Mouse (Mus musculus): Measurements from ENCODE around the gene Optc.

Gene Optc

GRCm38 (mm10) chr1:133882283-133883217, 25.2 kb downstream of the Optc start:
- DNase-seq (ENCODE audit: low spot score) = peak; percentile 53

GRCm38 (mm10) chr1:133881813-133882212, 26.0 kb downstream of the Optc start:
- DNase-seq (ENCODE audit: low spot score) = no peak

GRCm38 (mm10) chr1:133878825-133879423, 28.9 kb downstream of the Optc start:
- no peak for DNase-seq (ENCODE audit: low spot score)

- DNase-seq (ENCODE audit: low spot score) = no peak
Measured at GRCm38 (mm10) chr1:133876936-133877335, 30.9 kb downstream of the Optc start.

- DNase-seq (ENCODE audit: low spot score) = no peak
Measured at GRCm38 (mm10) chr1:133873086-133873813, 34.5 kb downstream of the Optc start.

DNA sequence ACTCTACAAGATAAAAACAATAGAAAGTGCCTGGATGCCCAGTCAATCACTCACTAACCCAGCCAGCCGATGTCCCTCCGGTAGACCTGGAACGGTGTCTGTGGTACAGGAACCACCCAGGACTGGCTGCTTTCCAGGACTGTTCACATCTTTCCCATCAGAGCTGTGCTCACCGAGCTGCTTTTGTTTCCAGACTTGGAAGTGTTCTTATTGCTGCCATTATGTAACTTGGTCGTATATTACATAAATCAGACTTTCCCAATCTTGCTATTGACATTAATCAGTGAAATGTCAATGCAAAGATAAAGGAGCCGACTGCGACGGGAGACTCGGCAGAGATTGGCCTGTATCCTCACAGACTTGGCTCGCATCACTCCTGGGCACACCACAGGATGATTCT, 36.6 kb downstream of the Optc start:
- DNase-seq (ENCODE audit: low spot score) = peak; percentile 67

- no peak for DNase-seq (ENCODE audit: low spot score)
Measured at GRCm38 (mm10) chr1:133869221-133869620, 38.6 kb downstream of the Optc start.

DNA sequence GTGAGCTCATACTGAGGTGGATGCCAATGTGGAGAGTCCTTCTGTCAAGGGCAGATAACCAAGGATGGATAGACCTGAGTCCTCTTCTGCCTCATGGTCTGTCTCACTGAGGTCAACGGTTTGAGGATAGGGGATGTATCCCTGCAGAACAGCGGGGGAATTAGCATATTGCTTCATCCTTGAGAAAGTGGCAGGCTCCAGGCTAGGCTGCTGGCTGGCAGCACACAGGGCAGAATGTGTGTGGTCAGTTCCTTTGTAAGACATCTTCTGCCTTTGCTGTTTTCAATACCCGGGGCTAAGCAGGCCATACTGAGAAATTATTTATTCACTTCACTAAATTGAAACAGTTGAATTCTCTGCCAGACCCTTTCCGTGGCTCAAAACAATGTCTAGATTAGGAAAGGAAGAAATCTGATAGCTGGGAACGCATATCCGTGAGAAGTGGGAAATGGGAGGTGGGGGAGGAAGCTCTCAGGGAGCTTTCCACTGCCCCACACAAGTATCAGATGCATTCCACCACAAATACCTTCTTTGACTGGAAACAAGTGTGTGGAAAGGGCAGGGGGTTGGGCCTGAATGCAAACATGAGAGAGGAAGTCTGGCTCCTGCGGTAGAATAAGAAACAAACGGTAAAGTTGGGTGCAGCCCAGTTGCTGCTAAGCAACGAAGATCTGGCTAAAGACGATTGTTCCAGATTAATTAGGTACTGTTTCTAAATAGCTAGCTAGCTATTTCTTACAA, 44.4 kb downstream of the Optc start:
- DNase-seq (ENCODE audit: low spot score) = no peak

- no peak for DNase-seq (ENCODE audit: low spot score)
Measured at GRCm38 (mm10) chr1:133861028-133861427, 46.8 kb downstream of the Optc start.

DNA sequence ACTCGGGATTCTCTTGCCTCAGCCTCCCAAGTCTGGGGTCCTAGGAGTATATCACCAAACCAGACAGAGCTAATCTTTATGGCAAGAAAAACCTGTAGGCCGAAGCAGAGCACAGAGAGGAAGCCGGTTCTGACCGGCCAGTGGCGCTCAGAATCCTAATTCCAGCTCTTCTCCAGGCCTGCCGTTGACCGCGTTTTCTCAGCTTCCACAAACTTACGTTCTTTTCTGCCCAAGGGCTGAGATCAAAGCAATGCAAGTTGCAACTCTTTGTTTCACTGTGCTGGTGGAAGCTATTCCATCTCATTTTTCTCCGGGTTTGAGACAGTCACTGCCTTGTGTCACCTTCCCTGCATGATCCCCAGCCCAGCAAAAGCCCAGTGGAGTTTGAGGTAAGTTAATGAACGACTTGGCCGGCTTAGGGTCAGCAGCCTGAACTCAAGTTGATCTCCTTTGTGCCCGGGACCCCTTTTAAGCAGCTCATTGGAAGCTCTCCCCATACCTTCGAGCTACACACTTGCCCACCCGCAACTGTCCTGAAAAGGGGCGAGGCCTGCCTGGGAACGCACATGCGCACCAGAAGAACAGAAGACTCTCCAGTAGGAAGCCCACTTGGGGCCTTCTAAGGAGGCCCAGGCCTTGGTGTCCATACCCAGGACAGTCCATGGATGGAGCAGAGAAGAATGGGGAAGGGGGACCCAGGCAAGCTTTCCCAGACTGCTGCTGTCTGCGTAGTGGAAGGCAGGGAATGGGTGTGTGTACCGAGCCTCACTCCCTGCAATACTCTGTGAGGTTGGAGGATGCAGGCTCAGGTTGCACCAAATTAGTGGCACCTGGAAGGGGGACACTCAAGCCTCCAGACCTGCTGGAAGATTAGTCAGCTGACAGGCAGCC, 47.7 kb downstream of the Optc start:
- no peak for DNase-seq (ENCODE audit: low spot score)

DNA sequence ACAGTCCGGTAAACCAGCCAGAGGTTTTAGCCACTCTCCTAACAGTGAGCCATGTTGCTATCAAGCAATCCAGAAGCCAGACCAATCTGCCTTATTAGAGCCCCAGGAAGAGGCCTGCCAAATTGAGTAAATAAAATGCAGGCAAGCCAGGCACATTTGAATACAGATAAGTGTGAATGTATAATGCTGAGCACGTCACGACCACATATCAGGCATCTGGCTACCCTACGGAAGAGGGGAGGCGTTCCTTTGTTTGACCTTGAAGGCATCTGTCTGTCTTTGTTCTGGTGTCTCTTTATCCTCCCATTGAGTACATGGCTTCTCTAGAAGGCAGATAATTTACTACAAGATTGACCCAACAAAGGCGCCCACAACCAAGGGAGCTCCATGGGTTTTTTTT, 48.5 kb downstream of the Optc start:
- DNase-seq (ENCODE audit: low spot score) = no peak

- DNase-seq (ENCODE audit: low spot score) = no peak
Measured at GRCm38 (mm10) chr1:133857781-133858180, 50.0 kb downstream of the Optc start.

GRCm38 (mm10) chr1:133857171-133857570, 50.6 kb downstream of the Optc start:
- DNase-seq (ENCODE audit: low spot score) = no peak

DNA sequence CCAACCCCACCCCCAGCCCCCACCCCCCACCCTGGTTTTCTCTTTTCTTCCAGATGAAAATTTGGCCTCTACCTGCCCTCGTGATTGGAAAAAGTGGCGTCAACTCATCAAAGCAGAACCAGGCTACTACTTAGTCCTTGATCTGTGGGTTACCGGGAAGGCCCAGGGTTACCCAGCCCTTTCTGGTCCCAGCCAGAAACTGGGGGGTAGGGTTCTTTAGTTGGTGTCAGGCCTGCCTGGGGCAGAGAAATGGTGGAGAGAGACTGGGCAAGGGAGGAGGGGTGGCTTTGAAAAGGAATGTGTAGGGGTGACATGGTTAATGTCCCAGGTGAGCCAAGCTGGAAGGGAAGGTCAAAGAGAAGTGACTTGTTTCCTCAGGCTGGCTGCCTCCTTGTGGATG, 51.1 kb downstream of the Optc start:
- DNase-seq (ENCODE audit: low spot score) = no peak

- no peak for DNase-seq (ENCODE audit: low spot score)
Measured at GRCm38 (mm10) chr1:133856133-133856541, 51.7 kb downstream of the Optc start.

- DNase-seq (ENCODE audit: low spot score) = no peak
Measured at GRCm38 (mm10) chr1:133855274-133856017, 52.4 kb downstream of the Optc start.

DNA sequence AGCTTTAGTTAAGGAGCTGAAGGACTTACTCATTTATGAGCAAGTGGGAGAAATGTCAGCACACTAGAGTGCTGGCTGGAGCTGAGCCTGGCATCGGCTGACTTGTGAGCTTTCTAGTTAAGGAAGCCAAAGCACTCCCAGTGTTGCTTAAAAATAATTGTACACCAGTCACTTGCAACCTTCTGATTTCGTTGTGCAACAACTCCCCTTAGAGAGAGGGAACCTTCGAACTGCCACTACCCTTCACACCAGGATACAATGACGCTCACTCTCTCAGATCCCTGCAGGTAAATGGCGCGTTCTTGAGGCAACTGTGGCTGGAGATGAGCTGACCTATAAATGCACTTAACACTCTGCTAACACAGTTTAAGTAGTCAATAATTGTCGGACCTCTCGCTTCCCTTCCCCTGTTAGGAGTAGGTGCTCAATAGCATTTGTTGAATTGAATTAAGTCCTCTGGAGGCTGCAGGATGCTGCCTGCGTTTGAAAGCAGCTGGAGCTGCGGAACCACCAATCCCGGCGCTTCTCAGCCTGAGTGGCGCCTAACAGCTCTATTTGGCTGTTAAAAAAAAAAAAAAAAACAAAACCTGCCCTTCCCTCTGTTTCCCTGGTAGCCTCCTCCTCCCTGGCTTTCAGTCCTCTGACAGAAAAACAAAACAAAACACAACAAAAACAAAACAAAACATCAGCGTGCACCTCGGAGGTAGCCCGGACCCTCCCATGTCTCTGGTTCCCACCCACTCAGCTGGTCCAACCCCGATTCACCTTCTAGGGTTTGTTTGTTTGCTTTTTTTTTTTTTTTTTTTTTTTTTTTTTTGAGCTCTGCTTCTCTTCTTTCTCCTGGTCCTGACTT, 53.2 kb downstream of the Optc start:
- peak; percentile 92 for DNase-seq (ENCODE audit: low spot score)

All from adipocyte (in vitro differentiated cells).